Mouse (Mus musculus): ENCODE results near the gene Sec11a.

DNA sequence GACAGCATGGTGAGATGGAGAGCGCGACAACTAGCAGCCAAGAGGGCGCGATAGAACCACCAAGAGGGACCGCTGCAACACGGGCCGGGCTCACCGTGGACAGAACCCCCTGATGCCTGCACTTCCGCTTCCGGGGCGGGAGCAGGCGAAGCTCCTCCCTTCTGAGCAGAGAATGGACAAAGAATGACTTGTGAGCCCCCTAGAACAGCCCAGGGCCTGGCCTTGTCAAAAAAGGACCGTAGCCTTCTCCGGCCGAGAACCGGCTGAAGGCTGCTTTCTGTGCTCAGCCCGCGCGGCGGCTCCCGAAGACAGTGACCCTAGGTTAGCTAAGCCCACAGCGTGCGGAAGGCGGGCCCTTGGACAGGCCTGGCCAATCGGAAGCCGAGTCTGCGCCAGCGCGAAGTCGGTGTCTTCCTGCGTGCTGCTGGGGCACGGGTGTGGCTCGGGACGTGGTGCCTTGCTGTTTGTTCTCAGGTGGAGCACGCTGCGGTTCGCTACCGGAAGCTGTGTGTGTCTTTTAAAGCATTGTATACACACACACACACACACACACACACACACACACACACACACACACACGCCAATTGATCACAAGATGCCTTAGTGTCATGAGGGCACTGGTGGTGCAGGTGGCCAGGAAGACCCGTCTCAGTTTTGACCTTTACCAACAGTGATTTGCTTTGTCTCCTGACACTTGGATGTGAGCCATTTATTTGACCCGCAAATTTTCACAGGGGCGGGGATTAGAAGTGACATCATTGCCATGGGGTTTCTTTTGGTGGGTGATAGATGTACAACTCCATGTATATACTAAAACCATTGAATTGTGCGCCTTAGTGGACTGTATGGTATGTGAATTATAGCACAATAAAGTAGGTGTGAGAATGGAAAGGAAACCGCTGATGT is at the start of gene Sec11a:
- TF ChIP-seq CTCF (conservative IDR thresholded peaks at IDR 0.05; ENCODE audit: insufficient read depth, insufficient read length, low read depth, low read length) (0 out of 2 replicates have a peak, but pooled peaks have one; percentile 13), POLR2A (IDR thresholded peaks at IDR 0.05; ENCODE audit: low read depth, low read length) (peak; percentile 83)
